Mouse (Mus musculus): ENCODE measurements at regions not wholly inside any gene's neighbourhood (a gene's known extent, or its start where the extent isn't known, plus 50 kb on each side); places are given as distances from the start of the nearest gene placed in this dataset.

- peak; percentile 13 for DNase-seq
Observed at GRCm38 (mm10) chr14:100607109-100607508, 322.6 kb upstream of the Klf12 start.

GRCm38 (mm10) chr14:100600886-100601451, 316.5 kb upstream of the Klf12 start:
- DNase-seq = no peak

GRCm38 (mm10) chr14:100570026-100570425, 285.5 kb upstream of the Klf12 start:
- no peak for DNase-seq

GRCm38 (mm10) chr14:100561884-100562283, 277.4 kb upstream of the Klf12 start:
- DNase-seq = no peak

- DNase-seq = peak; percentile 1
Observed at GRCm38 (mm10) chr14:100558378-100558777, 273.9 kb upstream of the Klf12 start.

GRCm38 (mm10) chr14:100552466-100552865, 268.0 kb upstream of the Klf12 start:
- no peak for DNase-seq

- DNase-seq = no peak
Observed at GRCm38 (mm10) chr14:100550266-100550665, 265.8 kb upstream of the Klf12 start.

GRCm38 (mm10) chr14:100530217-100530616, 245.7 kb upstream of the Klf12 start:
- no peak for DNase-seq

- no peak for DNase-seq
Observed at GRCm38 (mm10) chr14:100529758-100530157, 245.3 kb upstream of the Klf12 start.

- no peak for DNase-seq
Observed at GRCm38 (mm10) chr14:100509396-100509795, 224.9 kb upstream of the Klf12 start.

- DNase-seq = no peak
Observed at GRCm38 (mm10) chr14:100508087-100508486, 223.6 kb upstream of the Klf12 start.

GRCm38 (mm10) chr14:100507616-100508015, 223.1 kb upstream of the Klf12 start:
- no peak for DNase-seq

GRCm38 (mm10) chr14:100488837-100489236, 204.4 kb upstream of the Klf12 start:
- no peak for DNase-seq

- DNase-seq = peak; percentile 12
Observed at GRCm38 (mm10) chr14:100485489-100485888, 201.0 kb upstream of the Klf12 start.

- DNase-seq = no peak
Observed at GRCm38 (mm10) chr14:100484101-100484500, 199.6 kb upstream of the Klf12 start.

- no peak for DNase-seq
Observed at GRCm38 (mm10) chr14:100477595-100478380, 193.3 kb upstream of the Klf12 start.

GRCm38 (mm10) chr14:100468311-100468710, 183.8 kb upstream of the Klf12 start:
- no peak for DNase-seq

GRCm38 (mm10) chr14:100462321-100462720, 177.8 kb upstream of the Klf12 start:
- DNase-seq = no peak

- peak; percentile 35 for DNase-seq
Observed at GRCm38 (mm10) chr14:100461141-100462043, 176.9 kb upstream of the Klf12 start.

GRCm38 (mm10) chr14:100459601-100460290, 175.3 kb upstream of the Klf12 start:
- no peak for DNase-seq

GRCm38 (mm10) chr14:100458727-100459447, 174.4 kb upstream of the Klf12 start:
- DNase-seq = peak; percentile 62
